Mouse (Mus musculus): ENCODE results near the gene Lrrc57. TPM values are rescaled to one million over a fixed set of nuclear protein-coding genes. Genes with fewer than 3 reads are reported as not detected.
A peak's percentile ranks its signal among the peaks of the same experiment; 100 is the strongest.

The Lrrc57 gene
- polyA plus RNA-seq (2015; fragmentation: Nextera tagmentation; extraction: Ambion mirVana), result 18.4 and 20.9 TPM in 2 replicates

GRCm38 (mm10) chr2:120608830-120609723 lies at the start of gene Lrrc57, which contains the start of gene Haus2:
TSS of gene Lrrc57 (minus strand) at chr2:120609520.
TSS of gene Haus2 (plus strand) at chr2:120609383.
- Histone ChIP-seq H3K4me2 (ENCODE audit: low read depth, low read length) (peak within 1 kb of the TSS; percentile 93), H3K4me1 (ENCODE audit: control insufficient read depth, insufficient read depth, low read length) (peaks cover 7% of the 10 kb centered on the region), H3K27me3 (ENCODE audit: control insufficient read depth, insufficient read depth, low read length) (no peaks in the 10 kb centered on the region), H3K9me3 (replicated peaks; ENCODE audit: control insufficient read depth, low read length) (no peaks in the 10 kb centered on the region), H3K36me3 (ENCODE audit: control insufficient read depth, insufficient read depth, low read length) (peaks cover 6% of the 10 kb centered on the region; the same call in 1 of the 2 replicates), H3K9ac (ENCODE audit: low read length) (peak within 1 kb of the TSS; percentile 94), H3K4me3 (replicated peaks; ENCODE audit: low read length) (peak within 1 kb of the TSS; percentile 95), H3K27ac (ENCODE audit: low read length) (peak within 1 kb of the TSS; percentile 94)
- ATAC-seq (ENCODE audit: insufficient read depth, low FRiP score), result peak; percentile 97
- WGBS, result under 1% methylated on average over 52 of the region's 52 CpGs

DNA sequence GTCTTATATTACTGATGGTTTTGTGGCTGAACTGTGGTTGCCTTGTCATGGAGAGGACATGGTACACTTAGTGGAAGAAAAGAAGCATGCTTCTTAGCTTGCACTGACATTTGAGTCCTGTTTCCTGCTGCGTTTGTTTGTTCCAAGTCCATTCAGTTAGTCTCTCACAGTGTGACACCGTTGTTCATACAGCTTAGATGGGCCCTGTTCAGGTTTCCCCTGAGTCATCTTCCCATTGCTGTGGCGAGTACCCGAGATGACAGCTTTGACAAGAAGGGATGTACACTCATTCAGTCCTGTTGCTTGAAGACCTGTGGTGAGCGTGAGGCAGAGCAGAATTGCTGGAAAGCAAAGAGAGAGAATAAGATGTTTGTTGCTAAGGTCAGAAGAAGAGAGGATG lies 49.2 kb upstream of the Lrrc57 start:
- H3K27me3 ChIP-seq (ENCODE audit: control insufficient read depth, insufficient read depth, low read length), result no peaks in the 10 kb centered on the region
- 72% methylated on average over 5 of the region's 5 CpGs for WGBS
- no peaks in the 10 kb centered on the region for H3K36me3 ChIP-seq (ENCODE audit: control insufficient read depth, insufficient read depth, low read length)
- no peaks in the 10 kb centered on the region for H3K9me3 ChIP-seq (replicated peaks; ENCODE audit: control insufficient read depth, low read length)
- no peak overlapping the region for H3K9ac ChIP-seq (ENCODE audit: low read length)
- H3K4me2 ChIP-seq (ENCODE audit: low read depth, low read length), result no peak overlapping the region
- H3K27ac ChIP-seq (ENCODE audit: low read length), result no peak overlapping the region
- H3K4me1 ChIP-seq (ENCODE audit: control insufficient read depth, insufficient read depth, low read length), result no peaks in the 10 kb centered on the region
- ATAC-seq (ENCODE audit: insufficient read depth, low FRiP score), result no peak
- H3K4me3 ChIP-seq (replicated peaks; ENCODE audit: low read length), result no peak overlapping the region

DNA sequence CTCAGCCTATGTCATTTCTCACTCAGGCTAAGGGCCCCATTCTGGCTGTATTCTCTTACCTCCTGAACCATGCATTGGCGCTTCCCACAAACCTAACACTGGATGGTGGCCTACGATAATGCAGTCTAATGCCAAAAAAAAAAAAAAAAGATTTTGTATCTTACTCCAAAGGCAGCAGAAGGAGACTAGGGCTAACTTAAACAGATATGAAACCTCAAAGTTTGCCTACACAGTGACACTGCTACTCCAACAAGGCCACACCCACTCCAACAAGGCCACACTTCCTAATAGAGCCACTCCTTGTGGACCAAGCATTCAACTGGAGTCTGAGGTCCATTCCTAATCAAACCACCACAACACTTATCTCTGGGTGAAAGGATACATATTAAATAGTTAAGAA lies 47.4 kb upstream of the Lrrc57 start:
- Histone ChIP-seq H3K4me1 (ENCODE audit: control insufficient read depth, insufficient read depth, low read length) (no peaks in the 10 kb centered on the region), H3K9me3 (replicated peaks; ENCODE audit: control insufficient read depth, low read length) (no peaks in the 10 kb centered on the region), H3K9ac (ENCODE audit: low read length) (no peak overlapping the region), H3K27me3 (ENCODE audit: control insufficient read depth, insufficient read depth, low read length) (no peaks in the 10 kb centered on the region), H3K4me2 (ENCODE audit: low read depth, low read length) (no peak overlapping the region), H3K4me3 (replicated peaks; ENCODE audit: low read length) (no peak overlapping the region), H3K36me3 (ENCODE audit: control insufficient read depth, insufficient read depth, low read length) (no peaks in the 10 kb centered on the region), H3K27ac (ENCODE audit: low read length) (no peak overlapping the region)
- ATAC-seq (ENCODE audit: insufficient read depth, low FRiP score), result peak; percentile 77; the same call in 1 of the 2 replicates
- 82% methylated on average over 2 of the region's 2 CpGs for WGBS

- 85% methylated on average over 5 of the region's 5 CpGs for WGBS
- H3K4me3 ChIP-seq (replicated peaks; ENCODE audit: low read length), result no peak overlapping the region
- H3K27me3 ChIP-seq (ENCODE audit: control insufficient read depth, insufficient read depth, low read length), result no peaks in the 10 kb centered on the region
- no peak overlapping the region for H3K9ac ChIP-seq (ENCODE audit: low read length)
- ATAC-seq (ENCODE audit: insufficient read depth, low FRiP score), result no peak
- no peak overlapping the region for H3K27ac ChIP-seq (ENCODE audit: low read length)
- H3K4me1 ChIP-seq (ENCODE audit: control insufficient read depth, insufficient read depth, low read length), result no peaks in the 10 kb centered on the region
- H3K36me3 ChIP-seq (ENCODE audit: control insufficient read depth, insufficient read depth, low read length), result no peaks in the 10 kb centered on the region
- H3K9me3 ChIP-seq (replicated peaks; ENCODE audit: control insufficient read depth, low read length), result no peaks in the 10 kb centered on the region
- H3K4me2 ChIP-seq (ENCODE audit: low read depth, low read length), result no peak overlapping the region
Measured at GRCm38 (mm10) chr2:120655905-120656304, 46.6 kb upstream of the Lrrc57 start.

DNA sequence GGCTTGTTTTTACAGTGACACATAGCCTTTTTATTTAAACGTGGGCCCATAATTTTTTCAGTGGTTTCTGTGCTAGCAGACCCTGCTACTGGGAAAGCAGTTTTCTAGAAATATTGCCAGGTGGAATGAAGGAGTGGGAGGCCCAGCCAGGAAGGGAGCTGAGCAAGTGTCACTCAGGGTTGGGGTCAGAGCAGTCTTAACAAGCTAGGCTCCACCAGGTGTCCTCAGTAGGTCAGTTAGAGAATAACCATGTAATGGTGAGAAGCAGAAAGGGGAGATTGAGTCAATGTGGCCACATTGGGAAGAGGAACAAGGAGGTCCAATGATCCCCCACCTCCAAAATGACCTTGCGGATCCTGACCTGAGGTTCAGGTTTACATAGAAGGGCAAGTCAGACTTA lies 45.4 kb upstream of the Lrrc57 start:
- no peak for ATAC-seq (ENCODE audit: insufficient read depth, low FRiP score)
- H3K27ac ChIP-seq (ENCODE audit: low read length), result no peak overlapping the region
- no peaks in the 10 kb centered on the region for H3K36me3 ChIP-seq (ENCODE audit: control insufficient read depth, insufficient read depth, low read length)
- no peak overlapping the region for H3K4me3 ChIP-seq (replicated peaks; ENCODE audit: low read length)
- no peaks in the 10 kb centered on the region for H3K9me3 ChIP-seq (replicated peaks; ENCODE audit: control insufficient read depth, low read length)
- no peak overlapping the region for H3K4me2 ChIP-seq (ENCODE audit: low read depth, low read length)
- no peaks in the 10 kb centered on the region for H3K4me1 ChIP-seq (ENCODE audit: control insufficient read depth, insufficient read depth, low read length)
- H3K27me3 ChIP-seq (ENCODE audit: control insufficient read depth, insufficient read depth, low read length), result no peaks in the 10 kb centered on the region
- H3K9ac ChIP-seq (ENCODE audit: low read length), result no peak overlapping the region
- WGBS, result 84% methylated on average over 2 of the region's 2 CpGs

GRCm38 (mm10) chr2:120652925-120653284 lies 43.6 kb upstream of the Lrrc57 start:
- Histone ChIP-seq H3K27me3 (ENCODE audit: control insufficient read depth, insufficient read depth, low read length) (no peaks in the 10 kb centered on the region), H3K4me2 (ENCODE audit: low read depth, low read length) (no peak overlapping the region), H3K9me3 (replicated peaks; ENCODE audit: control insufficient read depth, low read length) (no peaks in the 10 kb centered on the region), H3K9ac (ENCODE audit: low read length) (no peak overlapping the region), H3K4me1 (ENCODE audit: control insufficient read depth, insufficient read depth, low read length) (no peaks in the 10 kb centered on the region), H3K4me3 (replicated peaks; ENCODE audit: low read length) (no peak overlapping the region), H3K27ac (ENCODE audit: low read length) (peak overlapping the region; percentile 66), H3K36me3 (ENCODE audit: control insufficient read depth, insufficient read depth, low read length) (no peaks in the 10 kb centered on the region)
- ATAC-seq (ENCODE audit: insufficient read depth, low FRiP score), result no peak; the same call in 1 of the 2 replicates
- WGBS, result 79% methylated on average over 7 of the region's 7 CpGs

DNA sequence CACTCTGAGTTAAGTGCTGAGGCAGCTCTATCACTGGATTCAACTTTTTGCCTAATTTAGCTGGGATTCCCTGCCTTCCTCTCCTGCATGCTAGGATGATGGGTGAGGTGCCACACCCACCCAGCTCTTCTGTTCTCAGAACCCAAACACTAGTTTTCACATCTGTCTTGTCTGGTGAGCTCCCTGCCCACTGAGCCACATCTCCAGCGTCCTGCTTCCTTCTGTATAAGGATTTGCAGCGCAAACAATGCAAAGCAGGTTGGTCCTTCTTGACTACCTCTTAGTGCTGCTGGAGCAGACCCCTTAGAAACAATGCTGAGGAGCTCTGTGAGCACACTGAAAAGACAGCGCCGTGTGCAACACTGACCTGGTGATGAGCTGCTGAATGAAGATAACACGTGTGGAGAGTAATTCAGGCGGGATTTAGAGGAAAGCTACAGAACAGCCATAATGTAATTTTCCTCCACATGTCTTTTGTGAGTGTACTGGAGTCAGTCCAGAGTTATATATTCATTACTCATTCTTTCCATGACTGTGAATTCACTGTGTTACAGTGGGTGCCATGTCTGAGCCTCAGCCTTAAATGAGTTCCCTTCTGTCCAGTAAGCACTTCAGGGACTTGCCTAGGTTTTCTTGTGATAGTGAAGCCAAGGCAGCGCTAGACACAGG lies 43.1 kb upstream of the Lrrc57 start:
- H3K9ac ChIP-seq (ENCODE audit: low read length), result no peak overlapping the region
- WGBS, result 68% methylated on average over 7 of the region's 7 CpGs
- no peaks in the 10 kb centered on the region for H3K36me3 ChIP-seq (ENCODE audit: control insufficient read depth, insufficient read depth, low read length)
- no peaks in the 10 kb centered on the region for H3K9me3 ChIP-seq (replicated peaks; ENCODE audit: control insufficient read depth, low read length)
- H3K27me3 ChIP-seq (ENCODE audit: control insufficient read depth, insufficient read depth, low read length), result no peaks in the 10 kb centered on the region
- H3K4me2 ChIP-seq (ENCODE audit: low read depth, low read length), result no peak overlapping the region
- no peak overlapping the region for H3K4me3 ChIP-seq (replicated peaks; ENCODE audit: low read length)
- ATAC-seq (ENCODE audit: insufficient read depth, low FRiP score), result no peak
- peak overlapping the region; percentile 66 for H3K27ac ChIP-seq (ENCODE audit: low read length)
- H3K4me1 ChIP-seq (ENCODE audit: control insufficient read depth, insufficient read depth, low read length), result no peaks in the 10 kb centered on the region

DNA sequence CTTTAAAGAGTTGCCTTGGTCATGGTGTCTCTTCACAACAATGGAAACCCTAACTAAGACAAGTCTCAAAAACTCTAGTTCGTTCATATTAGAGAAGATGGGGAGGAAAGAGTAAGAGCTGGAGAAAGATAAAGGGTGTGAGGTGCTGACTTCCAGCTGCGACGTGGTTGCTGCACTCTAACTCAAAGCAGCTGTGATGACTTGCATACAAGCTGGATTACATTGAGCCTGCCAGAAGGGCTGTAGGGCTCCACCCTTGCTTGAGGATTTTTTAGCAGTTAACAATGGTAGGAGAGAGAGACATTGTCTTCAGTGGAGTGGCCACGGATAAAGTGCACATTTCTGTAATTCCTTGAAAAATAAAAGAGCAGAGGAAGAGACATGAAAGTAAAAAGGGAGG lies 37.5 kb upstream of the Lrrc57 start:
- Histone ChIP-seq H3K9me3 (replicated peaks; ENCODE audit: control insufficient read depth, low read length) (no peaks in the 10 kb centered on the region), H3K27me3 (ENCODE audit: control insufficient read depth, insufficient read depth, low read length) (no peaks in the 10 kb centered on the region), H3K36me3 (ENCODE audit: control insufficient read depth, insufficient read depth, low read length) (no peaks in the 10 kb centered on the region), H3K4me2 (ENCODE audit: low read depth, low read length) (no peak overlapping the region), H3K4me1 (ENCODE audit: control insufficient read depth, insufficient read depth, low read length) (no peaks in the 10 kb centered on the region), H3K27ac (ENCODE audit: low read length) (no peak overlapping the region), H3K9ac (ENCODE audit: low read length) (no peak overlapping the region), H3K4me3 (replicated peaks; ENCODE audit: low read length) (no peak overlapping the region)
- WGBS, result 59% methylated on average over 4 of the region's 4 CpGs
- no peak for ATAC-seq (ENCODE audit: insufficient read depth, low FRiP score)

GRCm38 (mm10) chr2:120643836-120644235 lies 34.5 kb upstream of the Lrrc57 start:
- peak; percentile 81 for ATAC-seq (ENCODE audit: insufficient read depth, low FRiP score)
- Histone ChIP-seq H3K9ac (ENCODE audit: low read length) (no peak overlapping the region), H3K4me2 (ENCODE audit: low read depth, low read length) (no peak overlapping the region), H3K27ac (ENCODE audit: low read length) (peak overlapping the region; percentile 68), H3K4me1 (ENCODE audit: control insufficient read depth, insufficient read depth, low read length) (no peaks in the 10 kb centered on the region), H3K9me3 (replicated peaks; ENCODE audit: control insufficient read depth, low read length) (no peaks in the 10 kb centered on the region), H3K27me3 (ENCODE audit: control insufficient read depth, insufficient read depth, low read length) (no peaks in the 10 kb centered on the region), H3K36me3 (ENCODE audit: control insufficient read depth, insufficient read depth, low read length) (no peaks in the 10 kb centered on the region), H3K4me3 (replicated peaks; ENCODE audit: low read length) (no peak overlapping the region)
- 49% methylated on average over 7 of the region's 7 CpGs for WGBS
